19 mouse cellular contexts compared by ENCODE assay signal in the genomic region with DNA sequence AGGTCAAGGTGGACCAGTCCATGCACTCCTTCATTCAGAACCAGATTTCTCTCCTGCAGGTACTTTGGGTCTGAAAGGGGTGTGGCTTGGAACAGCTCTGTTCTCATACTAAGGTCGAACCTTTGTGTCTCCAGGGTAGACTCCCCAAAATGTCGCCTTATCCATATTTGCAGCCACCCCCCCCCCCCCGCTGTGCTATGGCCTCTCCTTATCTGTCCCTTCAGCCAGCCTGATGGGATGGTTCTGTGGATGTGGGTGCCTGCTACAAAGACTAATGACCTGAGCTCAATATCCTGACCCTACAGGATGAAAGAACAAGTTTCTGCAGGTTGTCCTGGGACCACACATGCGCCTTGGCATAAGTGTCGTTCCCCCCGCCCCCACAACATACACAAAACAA. TPM values are rescaled to one million over a fixed set of nuclear protein-coding genes. Genes with fewer than 3 reads are reported as not detected.
DNase-seq lines count a peak whose midpoint lies in the region; ATAC-seq and TF ChIP-seq lines count a peak whose summit lies in the region.
"Had no signal": no experiment of that assay in that cellular context is flagged by ENCODE, and none has a peak within 500 bp of the region (broad histone marks: within the 10 kb centered on the region; RNA-seq: fewer than 3 reads in every experiment).

No protein-coding gene starts in this region.

- intact Hi-C loops in left cerebral cortex, postnatal 36 days (cut with DNase I): no loop called here

- 41% methylated on average over 6 of the region's 6 CpGs for WGBS in liver, embryonic 14.5 days (ENCODE audit: insufficient replicate concordance)

- H3K9ac ChIP-seq in liver, embryonic 14.5 days (replicated peaks): no peak overlapping the region
- H3K9ac ChIP-seq: forebrain, embryonic 12.5 days; heart, embryonic 12.5 days; hindbrain, embryonic 14.5 days had no signal

- H3K27ac ChIP-seq in liver, embryonic 14.5 days: no peak overlapping the region
- H3K27ac ChIP-seq: embryonic facial prominence, embryonic 10.5 days; forebrain, embryonic 12.5 days; hindbrain, embryonic 10.5 days; hindbrain, embryonic 14.5 days had no signal

- TF ChIP-seq EP300 in liver, embryonic 14.5 days (IDR thresholded peaks at IDR 0.05; ENCODE audit: low read depth): peak; percentile 71

- H3K9me3 ChIP-seq in liver, embryonic 14.5 days (ENCODE audit: control insufficient read depth, low read length): no peaks in the 10 kb centered on the region
- H3K9me3 ChIP-seq: embryonic facial prominence, embryonic 10.5 days; forebrain, embryonic 12.5 days; heart, embryonic 12.5 days; hindbrain, embryonic 10.5 days had no signal

- peak; percentile 93 for ATAC-seq in liver, embryonic 14.5 days (ENCODE audit: insufficient read depth)
- peak; percentile 76 for ATAC-seq in megakaryocyte progenitor cell, adult 5-6 weeks (replicated peaks; ENCODE audit: poor library complexity)
- ATAC-seq: forebrain, embryonic 16.5 days had no signal

- H3K4me3 ChIP-seq in liver, embryonic 14.5 days (ENCODE audit: insufficient read depth in 1 of 2, low read depth in 2 of 2, low read length in 2 of 2): no peak overlapping the region
- H3K4me3 ChIP-seq: embryonic facial prominence, embryonic 10.5 days; erythroblast, embryonic 14.5 days; forebrain, embryonic 12.5 days; heart, embryonic 12.5 days; hindbrain, embryonic 10.5 days had no signal

- H3K4me1 ChIP-seq in liver, embryonic 14.5 days (replicated peaks; ENCODE audit: control insufficient read depth in 2 of 2, insufficient read depth in 2 of 2, low read length in 1 of 2): peaks cover 14 to 15% of the 10 kb centered on the region in 2 experiments
- H3K4me1 ChIP-seq: forebrain, embryonic 12.5 days had no signal

- no peak for TF ChIP-seq CTCF in liver, embryonic 14.5 days (IDR thresholded peaks at IDR 0.05; ENCODE audit: low read depth)

- no peaks in the 10 kb centered on the region for H3K36me3 ChIP-seq in liver, embryonic 14.5 days (replicated peaks; ENCODE audit: control insufficient read depth, insufficient read depth, low read depth)
- H3K36me3 ChIP-seq: embryonic facial prominence, embryonic 10.5 days; forebrain, embryonic 12.5 days; heart, embryonic 12.5 days; hindbrain, embryonic 10.5 days had no signal

- H3K4me2 ChIP-seq in liver, embryonic 14.5 days (ENCODE audit: low read depth): peak overlapping the region; percentile 41
- H3K4me2 ChIP-seq: forebrain, embryonic 12.5 days; heart, embryonic 12.5 days; hindbrain, embryonic 14.5 days had no signal

- DNase-seq in liver: peak; percentile 68
- DNase-seq in liver, embryonic 14.5 days (ENCODE audit: low read depth in 3 of 3, low spot score in 3 of 3): peak in 1 of 3 experiments; percentile 29
- no peak for DNase-seq in cerebellum, postnatal 14 days
- DNase-seq in left cerebral cortex, postnatal 36 days (ENCODE audit: low spot score in 2 of 2): no peak
- DNase-seq in thymus, postnatal 25 days: no peak
- no peak for DNase-seq in thymus, postnatal 10 days (ENCODE audit: low spot score in 2 of 2)
- DNase-seq: adrenal gland, adult 8-10 months; adrenal gland, postnatal 36 days; cerebellum, adult 11-12 months; cerebellum, adult 9-11 months; gastrocnemius, postnatal 10 days had no signal

- no peaks in the 10 kb centered on the region for H3K27me3 ChIP-seq in liver, embryonic 14.5 days (ENCODE audit: control insufficient read depth, insufficient read depth, low read length)
- H3K27me3 ChIP-seq: forebrain, embryonic 12.5 days; heart, embryonic 12.5 days had no signal

RNA-seq across cellular contexts. Expression of a gene that starts 6.5 kb away (rescaled TPM):
- polyA plus RNA-seq in liver, embryonic 14.5 days (2012; rRNA removed): 0.08 TPM in 1 of 2 replicates, not detected in the other
- 0.16 TPM in 1 of 2 replicates, not detected in the other for polyA plus RNA-seq in liver, embryonic 14.5 days (2014; fragmentation: Nextera tagmentation; extraction: Ambion mirVana)
- total RNA-seq in megakaryocyte progenitor cell, adult 5-6 weeks (2015): 2.2 and 2.3 TPM in 2 replicates
- 1.2 and 4.1 TPM in 2 replicates for total RNA-seq in megakaryocyte progenitor cell, adult 5-6 weeks (2017)
- total RNA-seq in left cerebral cortex, postnatal 36 days (2021): under 1 TPM; 0.39 to 0.74 TPM
- polyA plus RNA-seq: erythroblast, embryonic 14.5 days had no signal

RNA-seq across cellular contexts. Expression of a gene that starts 25.9 kb away (rescaled TPM):
- 8.5 and 12.9 TPM in 2 replicates for polyA plus RNA-seq in liver, embryonic 14.5 days (2012; rRNA removed)
- polyA plus RNA-seq in liver, embryonic 14.5 days (2014; fragmentation: Nextera tagmentation; extraction: Ambion mirVana): 25.3 and 26.3 TPM in 2 replicates
- total RNA-seq in megakaryocyte progenitor cell, adult 5-6 weeks (2015): 42.3 and 46.6 TPM in 2 replicates
- total RNA-seq in megakaryocyte progenitor cell, adult 5-6 weeks (2017): 37.7 and 41.9 TPM in 2 replicates
- 10 to 100 TPM; 29.4 to 29.6 TPM for total RNA-seq in left cerebral cortex, postnatal 36 days (2021)
- polyA plus RNA-seq: erythroblast, embryonic 14.5 days had no signal

RNA-seq across cellular contexts. Expression of a gene that starts 33.3 kb away (rescaled TPM):
- polyA plus RNA-seq in liver, embryonic 14.5 days (2012; rRNA removed): 0.39 and 0.61 TPM in 2 replicates
- 0.43 and 0.49 TPM in 2 replicates for polyA plus RNA-seq in liver, embryonic 14.5 days (2014; fragmentation: Nextera tagmentation; extraction: Ambion mirVana)
- total RNA-seq in megakaryocyte progenitor cell, adult 5-6 weeks (2015): 13.1 and 18.1 TPM in 2 replicates
- total RNA-seq in megakaryocyte progenitor cell, adult 5-6 weeks (2017): 19.0 and 19.1 TPM in 2 replicates
- total RNA-seq in left cerebral cortex, postnatal 36 days (2021): 1 to 10 TPM; 2.3 to 2.4 TPM
- polyA plus RNA-seq: erythroblast, embryonic 14.5 days had no signal

Comparison
In these comparisons a context has a peak if more than half of its experiments do, and no peak if none do; other contexts are left out.
1. RNA of a gene that starts 33.3 kb away (total RNA-seq): 13.1 to 19.1 TPM in megakaryocyte progenitor cell, adult 5-6 weeks; 2.3 to 2.4 TPM in left cerebral cortex, postnatal 36 days; every median in the first group is over 4 times any median in the second.